Mouse (Mus musculus) neural tube, embryonic 11.5 days (tissue): Measurements from ENCODE around the gene Snca. TPM values are rescaled to one million over a fixed set of nuclear protein-coding genes. Genes with fewer than 3 reads are reported as not detected.
A peak's percentile ranks its signal among the peaks of the same experiment; 100 is the strongest.

Experiments used
- ATAC-seq: fragments of 200-750 bp; cut with Nextera tagmentation; 2 replicates; pipeline ENCODE4 v1.8.0; 2017; ENCODE audit warnings: moderate number of reproducible peaks, mild to moderate bottlenecking, moderate TSS enrichment, moderate library complexity; ENCODE audit not compliant: insufficient read depth, low FRiP score, low TSS enrichment
- DNase-seq: peaks from one replicate; pipeline ENCODE4 v3.0.0-alpha.2; 2015; ENCODE audit warnings: low spot score
- H3K27ac ChIP-seq: fragments of 300-500 bp; sonication (generic); 2 replicates; pipeline ENCODE4 v1.5.1; 2014; ENCODE audit warnings: low read depth, mild to moderate bottlenecking, low read length
- H3K27me3 ChIP-seq: fragments of 300-500 bp; sonication (generic); 2 replicates; pipeline ENCODE4 v1.6.1; 2014; ENCODE audit warnings: mild to moderate bottlenecking, low read length, mixed read lengths; ENCODE audit not compliant: control insufficient read depth, insufficient read depth
- H3K36me3 ChIP-seq: fragments of 300-500 bp; sonication (generic); 2 replicates; pipeline ENCODE4 v1.6.1; 2014; ENCODE audit warnings: mild to moderate bottlenecking, low read length, moderate library complexity, mixed read lengths; ENCODE audit not compliant: control insufficient read depth, insufficient read depth
- H3K4me1 ChIP-seq: fragments of 300-500 bp; sonication (generic); 2 replicates; pipeline ENCODE4 v1.6.1; 2014; ENCODE audit warnings: low read length, mixed read lengths; ENCODE audit not compliant: control insufficient read depth, insufficient read depth
- H3K4me2 ChIP-seq: fragments of 300-500 bp; sonication (generic); 2 replicates; pipeline ENCODE4 v1.6.1; 2014; ENCODE audit warnings: low read depth, mild to moderate bottlenecking, moderate library complexity
- H3K4me3 ChIP-seq: fragments of 300-500 bp; sonication (generic); 2 replicates; pipeline ENCODE4 v1.5.1; 2014; ENCODE audit warnings: low read depth, low read length
- H3K9ac ChIP-seq: fragments of 300-500 bp; sonication (generic); 2 replicates; pipeline ENCODE4 v1.6.1; 2014; ENCODE audit warnings: mild to moderate bottlenecking, low read length
- H3K9me3 ChIP-seq: fragments of 300-500 bp; sonication (generic); 2 replicates; pipeline ENCODE4 v1.6.1; 2016; ENCODE audit warnings: low read length; ENCODE audit not compliant: control insufficient read depth
- WGBS: fragments of 180-500 bp; shearing (Covaris S2); extraction: QIAGEN DNeasy Blood & Tissue Kit; methylation state at CpG from one replicate; pipeline ENCODE4 v1.1.7; 2014; 5-methylcytosine and 5-hydroxymethylcytosine counted together
- polyA plus RNA-seq: library from polyadenylated mRNA; unstranded; fragments of >200 nt; fragmentation: Nextera tagmentation; extraction: Ambion mirVana; gene quantifications from 2 replicates; pipeline ENCODE4 v1.2.1, GENCODE M21; 2014

Snca gene
- 35.6 and 42.1 TPM in 2 replicates for polyA plus RNA-seq

GRCm38 (mm10) chr6:60829282-60829891 lies at the start of gene Snca:
Gene Snca (minus strand): TSS chr6:60829855.
- Histone ChIP-seq H3K27me3 (no peaks in the 10 kb centered on the region), H3K36me3 (no peaks in the 10 kb centered on the region), H3K4me2 (peak within 1 kb of the TSS; percentile 55), H3K4me1 (peaks cover 5% of the 10 kb centered on the region; the same call in 1 of the 2 replicates), H3K9ac (peak within 1 kb of the TSS; percentile 65), H3K4me3 (peak within 1 kb of the TSS; percentile 37), H3K9me3 (no peaks in the 10 kb centered on the region), H3K27ac (0 out of 2 replicates have a peak within 1 kb of the TSS, but pooled peaks have one; percentile 42)
- 2% methylated on average over 14 of the region's 14 CpGs for WGBS
- DNase-seq, result no peak
- ATAC-seq, result peak; percentile 53; the same call in 1 of the 2 replicates

- H3K27me3 ChIP-seq, result no peaks in the 10 kb centered on the region
- no peaks in the 10 kb centered on the region for H3K4me1 ChIP-seq
- no peaks in the 10 kb centered on the region for H3K9me3 ChIP-seq
- no peaks in the 10 kb centered on the region for H3K36me3 ChIP-seq
- H3K27ac ChIP-seq, result no peak overlapping the region
- no peak for DNase-seq
- no peak overlapping the region for H3K9ac ChIP-seq
- no peak for ATAC-seq
- H3K4me3 ChIP-seq, result no peak overlapping the region
- WGBS, result 75% methylated on average over 1 of the region's 1 CpGs
- H3K4me2 ChIP-seq, result no peak overlapping the region
Observed at GRCm38 (mm10) chr6:60870126-60870525, 40.5 kb upstream of the Snca start.

GRCm38 (mm10) chr6:60856599-60856998 lies 26.9 kb upstream of the Snca start:
- H3K27me3 ChIP-seq, result no peaks in the 10 kb centered on the region
- no peaks in the 10 kb centered on the region for H3K36me3 ChIP-seq
- H3K9ac ChIP-seq, result no peak overlapping the region
- H3K9me3 ChIP-seq, result no peaks in the 10 kb centered on the region
- no peaks in the 10 kb centered on the region for H3K4me1 ChIP-seq
- H3K4me3 ChIP-seq, result no peak overlapping the region
- no peak overlapping the region for H3K4me2 ChIP-seq
- DNase-seq (no peak), ATAC-seq (no peak)
- whole genome bisulfite sequencing, result 84% methylated on average over 2 of the region's 2 CpGs
- no peak overlapping the region for H3K27ac ChIP-seq

- no peak for ATAC-seq
- 91% methylated on average over 2 of the region's 2 CpGs for WGBS
Observed at GRCm38 (mm10) chr6:60851690-60852089, 22.0 kb upstream of the Snca start.

GRCm38 (mm10) chr6:60828429-60829264 lies 1.0 kb downstream of the Snca start:
- peaks cover 5% of the 10 kb centered on the region; the same call in 1 of the 2 replicates for H3K4me1 ChIP-seq
- peak overlapping the region; percentile 37 for H3K4me3 ChIP-seq
- H3K27ac ChIP-seq, result 0 out of 2 replicates have a peak overlapping the region, but pooled peaks have one; percentile 42
- H3K9me3 ChIP-seq, result no peaks in the 10 kb centered on the region
- peak; percentile 85 for ATAC-seq
- peak; percentile 76 for DNase-seq
- H3K9ac ChIP-seq, result peak overlapping the region; percentile 65
- no peaks in the 10 kb centered on the region for H3K36me3 ChIP-seq
- H3K27me3 ChIP-seq, result no peaks in the 10 kb centered on the region
- peak overlapping the region; percentile 55 for H3K4me2 ChIP-seq
- WGBS, result under 1% methylated on average over 34 of the region's 35 CpGs

More at GRCm38 (mm10) chr6:60851690-60852089, 22.0 kb upstream of the Snca start:
- Histone ChIP-seq H3K9ac (no peak overlapping the region), H3K4me2 (no peak overlapping the region), H3K36me3 (no peaks in the 10 kb centered on the region), H3K9me3 (no peaks in the 10 kb centered on the region), H3K4me1 (no peaks in the 10 kb centered on the region), H3K27ac (no peak overlapping the region), H3K4me3 (no peak overlapping the region), H3K27me3 (no peaks in the 10 kb centered on the region)
- DNase-seq, result no peak

- peak overlapping the region; percentile 37 for H3K4me3 ChIP-seq
- 52% methylated on average over 1 of the region's 1 CpGs for whole genome bisulfite sequencing
- no peaks in the 10 kb centered on the region for H3K27me3 ChIP-seq
- peak overlapping the region; percentile 55 for H3K4me2 ChIP-seq
- DNase-seq (peak; percentile 23), ATAC-seq (0 out of 2 replicates have a peak, but pooled peaks have one; percentile 7)
- no peak overlapping the region for H3K27ac ChIP-seq
- H3K36me3 ChIP-seq, result no peaks in the 10 kb centered on the region
- H3K9me3 ChIP-seq, result no peaks in the 10 kb centered on the region
- H3K9ac ChIP-seq, result peak overlapping the region; percentile 65
- H3K4me1 ChIP-seq, result peaks cover 5% of the 10 kb centered on the region; the same call in 1 of the 2 replicates
Observed at GRCm38 (mm10) chr6:60828047-60828428, 1.6 kb downstream of the Snca start.

- H3K9me3 ChIP-seq, result no peaks in the 10 kb centered on the region
- H3K36me3 ChIP-seq, result no peaks in the 10 kb centered on the region
- peaks cover 5% of the 10 kb centered on the region; the same call in 1 of the 2 replicates for H3K4me1 ChIP-seq
- no peak overlapping the region for H3K27ac ChIP-seq
- no peak overlapping the region for H3K4me3 ChIP-seq
- ATAC-seq, result no peak
- 46% methylated on average over 1 of the region's 1 CpGs for WGBS
- DNase-seq, result no peak
- no peak overlapping the region for H3K4me2 ChIP-seq
- no peak overlapping the region for H3K9ac ChIP-seq
- no peaks in the 10 kb centered on the region for H3K27me3 ChIP-seq
Observed at GRCm38 (mm10) chr6:60827290-60827689, 2.4 kb downstream of the Snca start.

GRCm38 (mm10) chr6:60819272-60819671 lies 10.4 kb downstream of the Snca start:
- no peak for DNase-seq
- Histone ChIP-seq H3K9ac (no peak overlapping the region), H3K4me2 (no peak overlapping the region), H3K36me3 (no peaks in the 10 kb centered on the region), H3K4me1 (no peaks in the 10 kb centered on the region), H3K9me3 (no peaks in the 10 kb centered on the region), H3K27ac (no peak overlapping the region), H3K4me3 (no peak overlapping the region), H3K27me3 (no peaks in the 10 kb centered on the region)
- no peak for ATAC-seq
- WGBS, result 95% methylated on average over 1 of the region's 1 CpGs
